Mouse (Mus musculus) forelimb bud, embryonic 11.5 days (tissue): ENCODE data around the gene Vamp5.

Source experiments
- DNase-seq: peaks from one replicate; pipeline ENCODE4 v3.0.0-alpha.2; 2012; ENCODE audit warnings: low read depth, low spot score

Gene Vamp5

GRCm38 (mm10) chr6:72389941-72390771, 9.9 kb upstream of the Vamp5 start, which contains the start of gene Vamp8:
TSS of gene Vamp8 (minus strand) at chr6:72390703.
- peak; percentile 52 for DNase-seq

- DNase-seq = no peak
These were observed 9.2 kb upstream of the Vamp5 start for GRCm38 (mm10) chr6:72389471-72389940.

GRCm38 (mm10) chr6:72388791-72389329, 8.6 kb upstream of the Vamp5 start:
- peak; percentile 69 for DNase-seq

- no peak for DNase-seq
These were observed 8.0 kb upstream of the Vamp5 start for GRCm38 (mm10) chr6:72388266-72388665.

GRCm38 (mm10) chr6:72387816-72388215, 7.5 kb upstream of the Vamp5 start:
- DNase-seq = no peak

GRCm38 (mm10) chr6:72386561-72386960, 6.3 kb upstream of the Vamp5 start:
- DNase-seq = no peak

- no peak for DNase-seq
These were observed 5.0 kb upstream of the Vamp5 start for GRCm38 (mm10) chr6:72385258-72385657.

- no peak for DNase-seq
These were observed 3.7 kb upstream of the Vamp5 start for GRCm38 (mm10) chr6:72383952-72384351.

GRCm38 (mm10) chr6:72383142-72383820, 3.0 kb upstream of the Vamp5 start:
- DNase-seq = no peak

- no peak for DNase-seq
These were observed 2.2 kb upstream of the Vamp5 start for GRCm38 (mm10) chr6:72382494-72382893.

GRCm38 (mm10) chr6:72379377-72380130, 714 bp downstream of the Vamp5 start:
- DNase-seq = no peak

- no peak for DNase-seq
These were observed 1.6 kb downstream of the Vamp5 start for GRCm38 (mm10) chr6:72378510-72379234.

- DNase-seq = no peak
These were observed 5.3 kb downstream of the Vamp5 start for GRCm38 (mm10) chr6:72374820-72375563.

- DNase-seq = no peak
These were observed 6.1 kb downstream of the Vamp5 start for GRCm38 (mm10) chr6:72374206-72374605.

- DNase-seq = no peak
These were observed 7.1 kb downstream of the Vamp5 start for GRCm38 (mm10) chr6:72373184-72373583.

- no peak for DNase-seq
These were observed 8.7 kb downstream of the Vamp5 start for GRCm38 (mm10) chr6:72371571-72371970.

- DNase-seq = no peak
These were observed 9.1 kb downstream of the Vamp5 start for GRCm38 (mm10) chr6:72371147-72371546.

GRCm38 (mm10) chr6:72370091-72370490, 10.2 kb downstream of the Vamp5 start:
- DNase-seq = no peak

- no peak for DNase-seq
These were observed 10.7 kb downstream of the Vamp5 start for GRCm38 (mm10) chr6:72369557-72369956.

- no peak for DNase-seq
These were observed 12.8 kb downstream of the Vamp5 start for GRCm38 (mm10) chr6:72367460-72367974.
